8 mouse cellular contexts compared by ENCODE assay signal in the genomic region with DNA sequence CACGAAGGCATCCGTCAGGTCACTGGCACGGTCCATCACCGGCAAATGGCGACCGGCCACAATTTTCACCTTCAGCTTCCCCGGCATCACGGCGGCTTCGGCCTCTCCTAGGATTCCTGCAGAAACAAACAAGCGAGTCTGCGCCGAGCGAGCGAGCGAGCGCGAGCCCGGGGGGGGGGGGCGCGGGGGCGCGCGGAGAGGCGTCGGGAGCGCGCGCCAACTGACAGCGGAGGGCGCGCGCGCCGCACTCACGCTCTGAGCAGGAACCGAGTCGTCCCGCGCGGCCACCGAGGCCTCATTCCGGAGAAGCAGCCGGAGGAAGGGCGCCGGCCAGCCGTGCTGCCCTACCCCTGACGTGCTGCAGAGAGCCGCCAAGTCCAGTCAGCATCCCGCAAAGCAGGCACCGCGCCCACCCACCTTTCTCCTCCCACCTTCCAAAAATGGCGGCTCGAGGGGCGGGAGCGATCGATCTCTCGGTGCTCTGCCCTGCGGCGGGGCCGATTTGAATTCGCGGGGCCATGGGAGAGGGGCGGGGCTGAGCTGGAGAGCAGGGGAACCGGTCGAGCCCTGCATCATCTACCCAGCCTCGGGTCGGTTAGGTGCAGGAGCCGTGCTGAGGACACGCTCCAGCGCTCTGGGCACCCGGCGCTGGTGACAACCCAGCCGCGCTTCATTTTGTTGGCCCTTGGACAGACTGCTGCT. TPM values are rescaled to one million over a fixed set of nuclear protein-coding genes. Genes with fewer than 3 reads are reported as not detected.
DNase-seq lines count a peak whose midpoint lies in the region; ATAC-seq and TF ChIP-seq lines count a peak whose summit lies in the region.

Gene C2cd5, minus strand, starts transcription at position 461 of the 702 bp plus-strand sequence.

- peak within 1 kb of the TSS; percentile 83 for H3K9ac ChIP-seq in kidney, embryonic 15.5 days

- peak within 1 kb of the TSS; percentile 84 for H3K4me2 ChIP-seq in kidney, embryonic 15.5 days

- peak; percentile 98 for DNase-seq in A20 (ENCODE audit: low read depth, low spot score)
- DNase-seq in heart, adult 9 months (ENCODE audit: low spot score in 2 of 2): peak; percentile 95 to 96
- peak; percentile 99 for DNase-seq in liver
- peak; percentile 97 to 98 for DNase-seq in spleen, postnatal 4 days (ENCODE audit: low spot score in 2 of 2)

- peaks cover 22% of the 10 kb centered on the region for H3K36me3 ChIP-seq in kidney, embryonic 15.5 days

- H3K4me1 ChIP-seq in bone marrow macrophage, adult 2 months (ENCODE audit: control insufficient read depth, insufficient read depth, low read length): peaks cover 13% of the 10 kb centered on the region
- H3K4me1 ChIP-seq in embryonic fibroblast, embryonic 13.5 days (ENCODE audit: control insufficient read depth, insufficient read depth, low read length): no peaks in the 10 kb centered on the region
- H3K4me1 ChIP-seq in kidney, embryonic 15.5 days: peaks cover 14% of the 10 kb centered on the region; the same call in 1 of the 2 replicates

- H3K27ac ChIP-seq in bone marrow macrophage, adult 2 months (ENCODE audit: insufficient read depth, low read depth, low read length): peak within 1 kb of the TSS; percentile 65
- H3K27ac ChIP-seq in embryonic fibroblast, embryonic 13.5 days (ENCODE audit: insufficient read depth, low read length): peak within 1 kb of the TSS; percentile 66
- H3K27ac ChIP-seq in kidney, embryonic 15.5 days: peak within 1 kb of the TSS; percentile 95

- no peak for TF ChIP-seq CTCF in bone marrow macrophage, adult 2 months (IDR thresholded peaks at IDR 0.05; ENCODE audit: low read depth, low read length)
- no peak for TF ChIP-seq CTCF in embryonic fibroblast, embryonic 13.5 days (IDR thresholded peaks at IDR 0.05; ENCODE audit: borderline replicate concordance, insufficient read depth, low read length)

- under 1% methylated on average over 66 of the region's 75 CpGs for whole genome bisulfite sequencing in kidney, embryonic 15.5 days

- no peaks in the 10 kb centered on the region for H3K27me3 ChIP-seq in kidney, embryonic 15.5 days

- peak within 1 kb of the TSS; percentile 83 for H3K4me3 ChIP-seq in bone marrow macrophage, adult 2 months (ENCODE audit: insufficient read depth, low read length)
- H3K4me3 ChIP-seq in embryonic fibroblast, embryonic 13.5 days (ENCODE audit: insufficient read depth, low read length): peak within 1 kb of the TSS; percentile 59
- H3K4me3 ChIP-seq in kidney, embryonic 15.5 days (replicated peaks): peak within 1 kb of the TSS; percentile 89

- TF ChIP-seq POLR2A in bone marrow macrophage, adult 2 months (IDR thresholded peaks at IDR 0.05; ENCODE audit: borderline replicate concordance, low read depth, low read length): no peak
- peak; percentile 45 for TF ChIP-seq POLR2A in embryonic fibroblast, embryonic 13.5 days (IDR thresholded peaks at IDR 0.05; ENCODE audit: low read depth, low read length)

- no peaks in the 10 kb centered on the region for H3K9me3 ChIP-seq in kidney, embryonic 15.5 days (replicated peaks)

- peak; percentile 97 for ATAC-seq in kidney, embryonic 15.5 days (replicated peaks; ENCODE audit: low FRiP score)
- peak; percentile 97 for ATAC-seq in monocyte, adult 5-6 weeks (replicated peaks; ENCODE audit: insufficient number of reproducible peaks, low FRiP score, low TSS enrichment, poor library complexity, severe bottlenecking)

RNA-seq across cellular contexts. Expression of gene C2cd5, which starts in this region (rescaled TPM):
- 25.9 and 27.1 TPM in 2 replicates for polyA plus RNA-seq in bone marrow macrophage, adult 2 months (2012; ENCODE audit: insufficient read depth, insufficient read length, missing spikeins)
- polyA plus RNA-seq in embryonic fibroblast, embryonic 13.5 days (2011; ENCODE audit: insufficient read length, low read depth, missing spikeins): 9.0 and 13.1 TPM in 2 replicates
- 31.5 and 34.3 TPM in 2 replicates for polyA plus RNA-seq in kidney, embryonic 15.5 days (2015; fragmentation: Nextera tagmentation; extraction: Ambion mirVana)
- 27.2 to 49.6 TPM (median 31.8 TPM) in 3 replicates for total RNA-seq in monocyte, adult 5-6 weeks (2017)

Comparison
In these comparisons a context has a peak if more than half of its experiments do, and no peak if none do; other contexts are left out.
1. Peak in every context shown above with its lines: DNase-seq, ATAC-seq, H3K4me3 ChIP-seq and H3K27ac ChIP-seq.